Mouse (Mus musculus): ENCODE measurements at regions not wholly inside any gene's neighbourhood (a gene's known extent, or its start where the extent isn't known, plus 50 kb on each side); places are given as distances from the start of the nearest gene placed in this dataset.

GRCm38 (mm10) chr2:79548039-79548600 is 87.0 kb upstream of the Itprid2 start:
- DNase-seq, result no peak

GRCm38 (mm10) chr2:79549781-79550180 is 85.4 kb upstream of the Itprid2 start:
- no peak for DNase-seq

DNA sequence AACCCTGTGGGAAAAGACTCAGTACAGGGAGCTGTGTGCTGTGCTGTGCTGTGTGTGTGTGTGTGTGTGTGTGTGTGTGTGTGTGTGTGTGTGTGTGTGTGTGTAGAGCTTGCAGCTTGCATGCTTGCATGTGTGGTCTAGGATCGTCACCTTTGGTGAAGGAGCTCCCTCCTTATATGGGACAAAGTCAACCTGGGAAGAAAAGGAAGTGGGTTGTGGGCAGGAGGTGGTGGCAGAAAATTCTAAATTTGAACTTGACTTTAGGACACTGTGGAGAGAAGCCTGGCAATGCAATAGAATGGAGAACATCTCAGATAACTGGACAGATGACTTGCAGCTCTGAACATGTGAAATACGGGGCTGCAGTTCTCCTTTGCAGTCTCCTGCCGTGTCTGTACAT is 84.7 kb upstream of the Itprid2 start:
- DNase-seq, result no peak

DNA sequence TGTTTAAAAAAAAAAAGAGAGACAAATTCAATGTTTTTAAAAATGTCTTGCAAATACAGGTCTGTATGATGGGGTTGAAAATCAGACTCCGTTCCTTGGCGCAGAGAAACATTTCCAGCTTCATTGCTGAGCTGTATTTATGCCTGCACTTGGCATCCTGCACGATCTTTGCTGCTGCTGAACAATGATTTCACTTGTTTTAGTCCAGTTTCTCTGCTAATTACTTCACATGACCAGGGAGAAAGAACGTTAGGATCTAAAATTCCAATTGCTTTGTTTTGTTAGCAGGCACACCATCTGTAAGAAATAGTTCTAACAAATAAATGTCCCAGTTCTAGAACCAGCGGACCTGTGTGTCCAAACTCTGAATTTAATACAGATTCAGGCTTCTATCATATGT is 82.7 kb upstream of the Itprid2 start:
- DNase-seq, result no peak

- DNase-seq, result no peak
Observed at GRCm38 (mm10) chr2:79555395-79555794, 79.8 kb upstream of the Itprid2 start.

DNA sequence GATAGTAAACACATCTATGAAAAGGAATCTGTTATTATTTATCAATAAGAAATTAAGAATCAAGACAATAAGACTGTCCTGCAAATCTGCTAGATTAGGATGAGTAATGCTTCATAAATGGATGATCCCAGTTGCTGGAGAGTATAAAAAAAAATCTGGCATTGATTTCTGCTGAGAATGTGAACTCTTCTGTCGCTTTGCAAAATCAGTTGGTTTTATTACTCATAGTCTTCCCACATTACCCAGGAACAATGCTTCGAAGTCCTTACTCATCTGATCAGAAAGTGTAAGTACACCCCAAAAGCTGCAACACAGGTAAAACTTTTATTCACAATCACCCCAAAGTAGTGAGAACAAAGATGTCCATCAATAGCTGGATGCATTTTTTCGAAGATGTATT is 77.8 kb upstream of the Itprid2 start:
- no peak for DNase-seq

DNA sequence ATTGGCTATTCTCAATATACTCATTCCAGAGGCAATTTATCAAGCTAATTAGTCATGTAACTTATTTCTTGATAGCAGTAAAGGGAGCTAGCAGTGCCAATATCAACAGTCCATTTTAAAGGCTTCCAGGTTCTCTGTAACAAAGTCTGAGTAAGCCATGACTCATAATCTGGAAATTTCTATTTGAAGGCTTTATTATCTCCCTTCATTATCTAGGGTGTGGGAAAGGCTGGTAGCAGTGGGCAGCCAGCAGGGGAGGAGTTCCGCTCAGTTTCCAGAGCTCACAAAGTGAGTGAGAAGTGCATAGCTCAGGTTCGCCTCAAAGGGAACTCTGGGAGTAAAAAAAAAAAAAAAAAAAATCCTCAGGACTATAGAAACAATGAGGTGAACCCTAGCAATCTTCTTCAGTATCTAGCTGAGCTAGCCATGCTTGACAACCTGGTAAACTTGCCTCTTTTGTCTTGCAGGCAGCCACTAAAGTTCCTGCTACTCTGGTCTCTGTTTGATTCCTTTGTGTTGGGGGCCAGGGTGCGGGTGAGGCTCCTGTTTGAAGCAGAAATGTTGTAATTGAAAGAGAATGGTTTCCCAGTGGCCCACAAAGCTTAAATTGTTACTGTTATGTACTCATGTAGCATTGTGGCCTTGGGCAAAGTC is 68.7 kb upstream of the Itprid2 start:
- no peak for DNase-seq

- DNase-seq, result no peak
Observed at GRCm38 (mm10) chr2:79567413-79567934, 67.7 kb upstream of the Itprid2 start.

DNA sequence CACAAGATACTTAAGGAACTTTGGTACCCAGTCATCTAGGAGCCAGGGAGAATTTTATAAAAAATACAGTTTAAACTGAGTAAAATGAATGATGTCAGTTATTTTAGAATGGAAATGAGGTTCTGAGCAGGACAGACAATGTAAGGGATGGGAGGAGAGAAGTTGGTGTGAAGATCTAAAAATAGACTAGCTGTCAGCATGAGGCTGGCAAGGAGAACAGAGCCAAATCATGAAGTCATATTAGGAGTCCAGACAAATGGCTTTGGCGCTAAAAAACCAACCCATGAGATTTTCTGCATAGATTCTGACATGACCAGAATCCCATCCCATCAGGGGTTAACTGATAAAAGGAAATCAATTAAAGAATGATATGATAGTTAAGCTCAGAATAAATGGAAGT is 65.5 kb upstream of the Itprid2 start:
- DNase-seq, result peak; percentile 30

GRCm38 (mm10) chr2:79571910-79572309 is 63.2 kb upstream of the Itprid2 start:
- no peak for DNase-seq

DNA sequence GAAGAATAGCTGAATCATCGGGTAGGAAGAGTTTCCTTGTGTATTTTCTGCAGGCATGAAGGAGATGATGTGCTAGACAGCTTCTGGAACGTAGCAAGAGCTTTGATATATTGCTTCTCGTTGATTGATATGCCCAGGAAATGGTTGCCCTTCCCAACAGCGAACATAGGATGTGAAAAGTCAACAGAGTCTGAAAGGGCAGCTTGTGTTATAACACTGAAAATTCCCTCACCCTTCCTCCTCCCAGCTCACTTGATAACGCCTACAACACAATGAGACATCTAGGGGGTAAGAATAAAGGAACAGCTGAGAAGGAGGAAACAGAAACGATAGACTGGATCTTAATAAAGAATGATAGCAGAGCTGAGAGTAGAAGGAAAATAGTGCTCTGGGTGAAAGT is 60.1 kb upstream of the Itprid2 start:
- DNase-seq, result no peak

GRCm38 (mm10) chr2:79585022-79585774 is 50.0 kb upstream of the Itprid2 start:
- no peak for DNase-seq
